Mouse (Mus musculus): ENCODE results near the gene Psors1c2. TPM values are rescaled to one million over a fixed set of nuclear protein-coding genes. Genes with fewer than 3 reads are reported as not detected.

Psors1c2 gene
- total and polyA plus RNA-seq, 2 experiments from 2014 or later = 0.14 TPM; not detected in 1

GRCm38 (mm10) chr17:35551881-35552414 is 18.9 kb downstream of the Psors1c2 start, which contains the start of gene Cdsn:
Gene Cdsn, plus strand, starts transcription at chr17:35552128.
- WGBS = 76% methylated on average over 10 of the region's 10 CpGs
- Histone ChIP-seq H3K4me1 (ENCODE audit: control insufficient read depth, insufficient read depth) (peaks cover 31% of the 10 kb centered on the region), H3K4me2 (ENCODE audit: low read depth, low read length) (no peak within 1 kb of the TSS), H3K4me3 (ENCODE audit: low read depth, low read length) (no peak within 1 kb of the TSS), H3K27me3 (ENCODE audit: control insufficient read depth, insufficient read depth, low read length) (no peaks in the 10 kb centered on the region), H3K27ac (ENCODE audit: low read depth) (peak within 1 kb of the TSS; percentile 96; the same call in 1 of the 2 replicates), H3K36me3 (replicated peaks; ENCODE audit: control insufficient read depth, insufficient read depth, low read length) (no peaks in the 10 kb centered on the region), H3K9ac (replicated peaks; ENCODE audit: low read depth, low read length) (no peak within 1 kb of the TSS), H3K9me3 (replicated peaks; ENCODE audit: control insufficient read depth, low read length) (no peaks in the 10 kb centered on the region)
- DNase-seq (ENCODE audit: low spot score) = no peak
- TF ChIP-seq EP300 (IDR thresholded peaks at IDR 0.05; ENCODE audit: low read depth) (no peak), CTCF (IDR thresholded peaks at IDR 0.05; ENCODE audit: low read depth) (no peak)
- ATAC-seq (ENCODE audit: insufficient read depth, low read depth) = no peak

GRCm38 (mm10) chr17:35554321-35554720 is 21.3 kb downstream of the Psors1c2 start:
- H3K9me3 ChIP-seq (replicated peaks; ENCODE audit: control insufficient read depth, low read length) = no peaks in the 10 kb centered on the region
- no peak overlapping the region for H3K9ac ChIP-seq (replicated peaks; ENCODE audit: low read depth, low read length)
- no peak for DNase-seq (ENCODE audit: low spot score)
- H3K27me3 ChIP-seq (ENCODE audit: control insufficient read depth, insufficient read depth, low read length) = no peaks in the 10 kb centered on the region
- H3K27ac ChIP-seq (ENCODE audit: low read depth) = no peak overlapping the region
- H3K4me3 ChIP-seq (ENCODE audit: low read depth, low read length) = no peak overlapping the region
- peaks cover 22% of the 10 kb centered on the region for H3K4me1 ChIP-seq (ENCODE audit: control insufficient read depth, insufficient read depth)
- no peak for ATAC-seq (ENCODE audit: insufficient read depth, low read depth)
- no peaks in the 10 kb centered on the region for H3K36me3 ChIP-seq (replicated peaks; ENCODE audit: control insufficient read depth, insufficient read depth, low read length)
- no peak overlapping the region for H3K4me2 ChIP-seq (ENCODE audit: low read depth, low read length)
- no peak for TF ChIP-seq EP300 (IDR thresholded peaks at IDR 0.05; ENCODE audit: low read depth)
- TF ChIP-seq CTCF (IDR thresholded peaks at IDR 0.05; ENCODE audit: low read depth) = no peak
- 82% methylated on average over 5 of the region's 5 CpGs for WGBS

- Histone ChIP-seq H3K4me1 (ENCODE audit: control insufficient read depth, insufficient read depth) (peaks cover 19% of the 10 kb centered on the region), H3K9ac (replicated peaks; ENCODE audit: low read depth, low read length) (no peak overlapping the region), H3K4me3 (ENCODE audit: low read depth, low read length) (no peak overlapping the region), H3K36me3 (replicated peaks; ENCODE audit: control insufficient read depth, insufficient read depth, low read length) (no peaks in the 10 kb centered on the region), H3K9me3 (replicated peaks; ENCODE audit: control insufficient read depth, low read length) (no peaks in the 10 kb centered on the region), H3K27ac (ENCODE audit: low read depth) (no peak overlapping the region), H3K27me3 (ENCODE audit: control insufficient read depth, insufficient read depth, low read length) (no peaks in the 10 kb centered on the region), H3K4me2 (ENCODE audit: low read depth, low read length) (no peak overlapping the region)
- 94% methylated on average over 18 of the region's 18 CpGs for WGBS
- no peak for TF ChIP-seq CTCF (IDR thresholded peaks at IDR 0.05; ENCODE audit: low read depth)
- TF ChIP-seq EP300 (IDR thresholded peaks at IDR 0.05; ENCODE audit: low read depth) = no peak
- DNase-seq (ENCODE audit: low spot score) (no peak), ATAC-seq (ENCODE audit: insufficient read depth, low read depth) (no peak)
These were observed 21.9 kb downstream of the Psors1c2 start for GRCm38 (mm10) chr17:35554761-35555397.

GRCm38 (mm10) chr17:35556186-35556765 is 23.3 kb downstream of the Psors1c2 start:
- Histone ChIP-seq H3K4me3 (ENCODE audit: low read depth, low read length) (no peak overlapping the region), H3K27ac (ENCODE audit: low read depth) (no peak overlapping the region), H3K36me3 (replicated peaks; ENCODE audit: control insufficient read depth, insufficient read depth, low read length) (no peaks in the 10 kb centered on the region), H3K27me3 (ENCODE audit: control insufficient read depth, insufficient read depth, low read length) (no peaks in the 10 kb centered on the region), H3K9ac (replicated peaks; ENCODE audit: low read depth, low read length) (no peak overlapping the region), H3K4me1 (ENCODE audit: control insufficient read depth, insufficient read depth) (peaks cover 7% of the 10 kb centered on the region; the same call in 1 of the 2 replicates), H3K4me2 (ENCODE audit: low read depth, low read length) (no peak overlapping the region), H3K9me3 (replicated peaks; ENCODE audit: control insufficient read depth, low read length) (no peaks in the 10 kb centered on the region)
- DNase-seq (ENCODE audit: low spot score) (no peak), ATAC-seq (ENCODE audit: insufficient read depth, low read depth) (no peak)
- no peak for TF ChIP-seq CTCF (IDR thresholded peaks at IDR 0.05; ENCODE audit: low read depth)
- TF ChIP-seq EP300 (IDR thresholded peaks at IDR 0.05; ENCODE audit: low read depth) = no peak
- 80% methylated on average over 13 of the region's 13 CpGs for WGBS

- H3K36me3 ChIP-seq (replicated peaks; ENCODE audit: control insufficient read depth, insufficient read depth, low read length) = no peaks in the 10 kb centered on the region
- no peak overlapping the region for H3K4me3 ChIP-seq (ENCODE audit: low read depth, low read length)
- no peaks in the 10 kb centered on the region for H3K9me3 ChIP-seq (replicated peaks; ENCODE audit: control insufficient read depth, low read length)
- no peak for TF ChIP-seq EP300 (IDR thresholded peaks at IDR 0.05; ENCODE audit: low read depth)
- peak; percentile 89 for TF ChIP-seq CTCF (IDR thresholded peaks at IDR 0.05; ENCODE audit: low read depth)
- peak; percentile 61 for DNase-seq (ENCODE audit: low spot score)
- H3K4me2 ChIP-seq (ENCODE audit: low read depth, low read length) = no peak overlapping the region
- peak; percentile 57; the same call in 1 of the 2 replicates for ATAC-seq (ENCODE audit: insufficient read depth, low read depth)
- peaks cover 6% of the 10 kb centered on the region; the same call in 1 of the 2 replicates for H3K4me1 ChIP-seq (ENCODE audit: control insufficient read depth, insufficient read depth)
- H3K9ac ChIP-seq (replicated peaks; ENCODE audit: low read depth, low read length) = no peak overlapping the region
- no peaks in the 10 kb centered on the region for H3K27me3 ChIP-seq (ENCODE audit: control insufficient read depth, insufficient read depth, low read length)
- 34% methylated on average over 5 of the region's 5 CpGs for WGBS
- no peak overlapping the region for H3K27ac ChIP-seq (ENCODE audit: low read depth)
These were observed 23.8 kb downstream of the Psors1c2 start for GRCm38 (mm10) chr17:35556812-35557211.
